Mouse (Mus musculus) small intestine, adult 2 months (tissue): ENCODE measurements at regions not wholly inside any gene's neighbourhood (a gene's known extent, or its start where the extent isn't known, plus 50 kb on each side); places are given as distances from the start of the nearest gene placed in this dataset.
"Not testable (repeated sequence)": the region's sequence is repeated elsewhere in the genome, so short reads cannot be mapped to it uniquely, and the experiment has no call there.

Source experiments
- H3K27ac ChIP-seq: fragments of 200-500 bp; 2 replicates; pipeline ENCODE4 v1.5.1; 2012; ENCODE audit warnings: low read depth, low read length, control low read depth, inconsistent platforms; ENCODE audit not compliant: insufficient read depth
- H3K27me3 ChIP-seq: fragments of 200-500 bp; 2 replicates; pipeline ENCODE4 v1.6.1; 2012; ENCODE audit warnings: mild to moderate bottlenecking, moderate library complexity, low read length, inconsistent platforms; ENCODE audit not compliant: control insufficient read depth, insufficient read depth
- H3K36me3 ChIP-seq: fragments of 200-500 bp; 2 replicates; pipeline ENCODE4 v1.6.1; 2012; ENCODE audit warnings: mild to moderate bottlenecking, low read length, control low read depth, inconsistent platforms; ENCODE audit not compliant: control insufficient read depth, insufficient read depth
- H3K4me1 ChIP-seq: fragments of 200-500 bp; 2 replicates; pipeline ENCODE4 v1.6.1; 2012; ENCODE audit warnings: low read length, inconsistent platforms, mixed read lengths; ENCODE audit not compliant: control insufficient read depth, insufficient read depth, insufficient read length
- H3K4me3 ChIP-seq: fragments of 200-500 bp; 2 replicates; pipeline ENCODE4 v1.5.1; 2012; ENCODE audit warnings: low read depth, mild to moderate bottlenecking, control low read depth, inconsistent platforms, low read length, moderate library complexity
- CTCF ChIP-seq: fragments of 200-500 bp; IDR thresholded peaks from 2 replicates; pipeline ENCODE4 v1.5.1; 2012; ENCODE audit warnings: low read depth, mild to moderate bottlenecking, control low read depth, inconsistent platforms, low read length, moderate library complexity, mixed read lengths; ENCODE audit not compliant: insufficient replicate concordance, insufficient read length; ENCODE audit errors: extremely low read depth
- POLR2A ChIP-seq: fragments of 200-500 bp; IDR thresholded peaks from 2 replicates; pipeline ENCODE4 v1.6.1; 2012; ENCODE audit warnings: low read depth, mild to moderate bottlenecking, control low read depth, inconsistent platforms, low read length, moderate library complexity
- WGBS: fragments of 180-500 bp; shearing (Covaris S2); methylation state at CpG from one replicate; pipeline ENCODE4 v1.1.7; 2018; 5-methylcytosine and 5-hydroxymethylcytosine counted together

GRCm38 (mm10) chr16:49441225-49441624 lies 257.8 kb upstream of the Ift57 start:
- WGBS, result 72% methylated on average over 1 of the region's 1 CpGs

DNA sequence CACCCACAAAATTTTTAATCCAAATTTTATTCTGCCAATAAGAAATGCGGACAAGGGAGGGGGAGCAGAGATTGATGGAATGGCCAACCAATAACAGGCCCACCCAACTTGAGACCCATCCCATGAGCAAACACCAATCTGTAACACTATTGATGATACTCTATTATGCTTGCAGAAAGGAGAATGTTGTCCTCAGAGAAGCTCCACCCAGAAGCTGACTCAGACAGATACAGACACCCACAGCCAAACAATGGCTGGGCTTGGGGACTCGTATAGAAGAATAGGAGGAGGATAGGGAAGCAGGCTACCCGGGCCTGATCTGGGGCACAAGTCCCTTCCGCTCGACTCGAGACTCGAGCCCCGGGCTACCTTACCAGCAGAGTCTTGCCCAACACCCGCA lies 251.7 kb upstream of the Ift57 start:
- H3K36me3 ChIP-seq, H3K4me1 ChIP-seq, H3K27ac ChIP-seq, H3K27me3 ChIP-seq, H3K4me3 ChIP-seq: not testable (repeated sequence)
- 91% methylated on average over 9 of the region's 9 CpGs for WGBS

More at GRCm38 (mm10) chr16:49441225-49441624, 257.8 kb upstream of the Ift57 start:
- Histone ChIP-seq H3K27ac (no peak overlapping the region), H3K36me3 (no peaks in the 10 kb centered on the region), H3K27me3 (no peaks in the 10 kb centered on the region), H3K4me3 (no peak overlapping the region), H3K4me1 (no peaks in the 10 kb centered on the region)
- no peak for TF ChIP-seq CTCF
- no peak for TF ChIP-seq POLR2A

DNA sequence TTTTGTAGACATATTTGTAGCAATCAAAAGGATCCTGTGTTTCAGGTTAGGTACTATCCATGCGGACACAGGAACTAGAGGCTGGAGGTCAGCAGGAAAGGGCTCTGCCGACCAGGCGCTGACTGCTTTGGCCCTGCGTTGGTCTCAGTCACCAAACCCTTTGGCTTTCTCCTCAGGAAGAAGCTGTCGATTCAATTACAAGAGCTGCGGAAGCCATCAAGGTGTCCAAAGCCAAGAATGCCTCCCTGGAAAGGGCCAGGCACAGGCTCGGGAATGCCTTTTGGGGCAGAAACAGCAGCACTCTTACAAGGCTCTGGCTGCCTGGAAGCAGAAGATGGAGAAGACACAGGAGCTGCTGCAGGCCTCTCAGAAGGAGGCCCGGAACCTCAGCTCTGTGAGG lies 205.2 kb upstream of the Ift57 start:
- H3K36me3 ChIP-seq, result no peaks in the 10 kb centered on the region
- H3K4me3 ChIP-seq, result no peak overlapping the region
- WGBS, result 89% methylated on average over 8 of the region's 8 CpGs
- H3K4me1 ChIP-seq, result no peaks in the 10 kb centered on the region
- H3K27me3 ChIP-seq, result no peaks in the 10 kb centered on the region
- H3K27ac ChIP-seq, result no peak overlapping the region
- TF ChIP-seq CTCF (no peak), POLR2A (no peak)

DNA sequence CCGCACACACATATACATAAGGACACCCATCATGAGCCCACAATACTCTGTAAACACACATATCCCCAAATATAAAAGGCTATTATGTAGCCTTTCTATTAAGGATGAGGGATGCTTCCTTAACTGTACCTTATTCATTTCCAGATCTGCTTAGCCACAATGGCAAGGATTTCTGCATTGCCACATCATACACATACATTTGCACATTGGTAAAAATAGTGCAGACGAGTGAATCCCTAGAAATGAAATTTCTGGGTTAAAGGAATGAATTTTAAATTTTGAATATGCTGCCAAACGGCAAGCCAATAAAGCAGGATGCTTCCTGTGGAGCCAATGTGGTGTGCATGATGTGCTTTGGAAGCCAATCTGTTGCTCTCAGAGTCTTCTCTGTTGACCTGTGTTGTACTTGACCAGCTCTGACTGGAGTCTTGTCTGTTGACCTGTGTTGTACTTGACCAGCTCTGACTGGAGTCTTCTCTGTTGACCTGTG lies 201.5 kb upstream of the Ift57 start:
- WGBS, result 89% methylated on average over 3 of the region's 3 CpGs
- TF ChIP-seq POLR2A, result no peak
- no peak for TF ChIP-seq CTCF
- Histone ChIP-seq H3K4me1 (no peaks in the 10 kb centered on the region), H3K4me3 (no peak overlapping the region), H3K27me3 (no peaks in the 10 kb centered on the region), H3K36me3 (no peaks in the 10 kb centered on the region), H3K27ac (no peak overlapping the region)

GRCm38 (mm10) chr16:49500818-49501217 lies 198.2 kb upstream of the Ift57 start:
- 30% methylated on average over 4 of the region's 4 CpGs for WGBS
- Histone ChIP-seq H3K27me3 (no peaks in the 10 kb centered on the region), H3K27ac (no peak overlapping the region), H3K36me3 (no peaks in the 10 kb centered on the region), H3K4me1 (peaks cover 1% of the 10 kb centered on the region; the same call in 1 of the 2 replicates), H3K4me3 (no peak overlapping the region)
- no peak for TF ChIP-seq CTCF
- TF ChIP-seq POLR2A, result no peak

DNA sequence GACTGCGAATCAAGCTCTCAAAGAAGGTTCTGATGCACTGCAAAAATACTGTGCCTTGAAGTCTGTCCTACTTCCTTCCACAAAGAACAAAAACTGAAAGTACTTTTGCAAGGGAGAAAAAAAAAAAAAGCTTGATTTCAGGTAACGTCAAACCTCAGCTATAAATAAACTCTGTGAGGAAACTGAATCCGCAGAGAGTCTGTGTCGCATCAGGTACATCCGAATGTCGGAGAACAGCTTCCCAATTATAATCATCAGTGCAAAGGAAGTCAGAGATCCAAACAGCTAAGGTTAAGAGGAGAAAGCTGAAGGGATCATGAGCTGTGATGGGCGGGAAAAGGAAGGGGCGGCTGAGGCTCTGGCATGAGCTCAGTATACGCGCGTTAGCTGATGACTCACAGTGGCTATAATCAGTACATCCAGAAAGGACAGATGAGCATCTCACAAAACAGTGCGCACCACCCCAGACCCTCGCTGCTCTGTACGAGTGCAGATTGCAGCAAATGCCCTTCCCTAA lies 195.1 kb upstream of the Ift57 start:
- H3K36me3 ChIP-seq, result no peaks in the 10 kb centered on the region
- H3K27ac ChIP-seq, result peak overlapping the region; percentile 12
- WGBS, result 60% methylated on average over 14 of the region's 14 CpGs
- TF ChIP-seq POLR2A, result no peak
- no peak for TF ChIP-seq CTCF
- H3K4me1 ChIP-seq, result peaks cover 1% of the 10 kb centered on the region; the same call in 1 of the 2 replicates
- H3K4me3 ChIP-seq, result peak overlapping the region; percentile 27
- H3K27me3 ChIP-seq, result no peaks in the 10 kb centered on the region

DNA sequence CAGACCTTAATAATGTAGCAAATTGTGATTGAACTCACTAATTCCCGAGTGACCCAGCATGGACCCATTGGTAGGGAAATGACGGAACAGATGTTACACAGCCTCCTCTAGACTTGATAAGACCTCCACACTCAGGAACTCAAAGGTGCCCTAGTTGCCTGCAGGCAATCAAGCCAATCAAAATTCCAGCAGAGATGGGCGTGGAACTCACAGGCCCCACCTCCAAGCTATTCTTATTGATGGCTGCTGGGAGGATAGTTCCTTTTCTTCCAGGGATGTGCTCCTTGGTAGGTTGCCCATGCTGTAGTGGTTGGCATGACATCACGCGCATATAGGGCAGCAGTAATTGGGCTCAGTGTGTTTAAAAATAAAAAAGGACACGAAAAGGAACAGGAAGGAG lies 194.4 kb upstream of the Ift57 start:
- TF ChIP-seq POLR2A (no peak), CTCF (no peak)
- H3K4me3 ChIP-seq, result no peak overlapping the region
- H3K27ac ChIP-seq, result no peak overlapping the region
- H3K36me3 ChIP-seq, result no peaks in the 10 kb centered on the region
- 85% methylated on average over 6 of the region's 6 CpGs for WGBS
- H3K27me3 ChIP-seq, result no peaks in the 10 kb centered on the region
- peaks cover 1% of the 10 kb centered on the region; the same call in 1 of the 2 replicates for H3K4me1 ChIP-seq
